Mouse (Mus musculus) cerebellum, adult 2 months (tissue): ENCODE results near the gene Zc3h18. TPM values are rescaled to one million over a fixed set of nuclear protein-coding genes. Genes with fewer than 3 reads are reported as not detected.

Experiments
- DNase-seq, 2 experiments: peaks; one replicate each; pipeline ENCODE4 v3.0.0; 2021
- H3K27ac ChIP-seq: fragments of 200-500 bp; 2 replicates; pipeline ENCODE4 v1.5.1; 2012; ENCODE audit warnings: low read length, control low read depth, inconsistent platforms; ENCODE audit not compliant: insufficient read depth
- H3K27me3 ChIP-seq: fragments of 200-500 bp; 2 replicates; pipeline ENCODE4 v1.6.1; 2012; ENCODE audit warnings: inconsistent platforms, mild to moderate bottlenecking, low read length, moderate library complexity; ENCODE audit not compliant: control insufficient read depth, insufficient read depth
- H3K4me1 ChIP-seq: fragments of 200-500 bp; 2 replicates; pipeline ENCODE4 v1.6.1; 2011; ENCODE audit warnings: low read length; ENCODE audit not compliant: control insufficient read depth, insufficient read depth
- H3K4me3 ChIP-seq: fragments of 200-500 bp; replicated peaks from 2 replicates; pipeline ENCODE3; 2011; ENCODE audit warnings: mild to moderate bottlenecking, low read depth, low read length, control low read depth; ENCODE audit not compliant: insufficient read depth
- CTCF ChIP-seq: fragments of 200-500 bp; IDR thresholded peaks from 2 replicates; pipeline ENCODE4 v1.5.1; 2011; ENCODE audit warnings: low read depth, mild to moderate bottlenecking, control low read depth, low read length, moderate library complexity, borderline replicate concordance; ENCODE audit not compliant: insufficient read depth
- POLR2A ChIP-seq: fragments of 200-500 bp; IDR thresholded peaks from 2 replicates; pipeline ENCODE4 v1.6.1; 2011; ENCODE audit warnings: low read length, control low read depth, borderline replicate concordance; ENCODE audit not compliant: insufficient read depth
- WGBS: fragments of 180-500 bp; shearing (Covaris S2); methylation state at CpG from one replicate; pipeline ENCODE4 v1.1.7; 2018; 5-methylcytosine and 5-hydroxymethylcytosine counted together
- polyA plus RNA-seq: library from polyadenylated mRNA; depleted of rRNA; stranded (reverse); fragments of >200 nt; gene quantifications from 2 replicates; pipeline ENCODE4 v1.2.3, GENCODE M21; 2012; rRNA removed

The Zc3h18 gene
- 39.2 and 40.1 TPM in 2 replicates for polyA plus RNA-seq

DNA sequence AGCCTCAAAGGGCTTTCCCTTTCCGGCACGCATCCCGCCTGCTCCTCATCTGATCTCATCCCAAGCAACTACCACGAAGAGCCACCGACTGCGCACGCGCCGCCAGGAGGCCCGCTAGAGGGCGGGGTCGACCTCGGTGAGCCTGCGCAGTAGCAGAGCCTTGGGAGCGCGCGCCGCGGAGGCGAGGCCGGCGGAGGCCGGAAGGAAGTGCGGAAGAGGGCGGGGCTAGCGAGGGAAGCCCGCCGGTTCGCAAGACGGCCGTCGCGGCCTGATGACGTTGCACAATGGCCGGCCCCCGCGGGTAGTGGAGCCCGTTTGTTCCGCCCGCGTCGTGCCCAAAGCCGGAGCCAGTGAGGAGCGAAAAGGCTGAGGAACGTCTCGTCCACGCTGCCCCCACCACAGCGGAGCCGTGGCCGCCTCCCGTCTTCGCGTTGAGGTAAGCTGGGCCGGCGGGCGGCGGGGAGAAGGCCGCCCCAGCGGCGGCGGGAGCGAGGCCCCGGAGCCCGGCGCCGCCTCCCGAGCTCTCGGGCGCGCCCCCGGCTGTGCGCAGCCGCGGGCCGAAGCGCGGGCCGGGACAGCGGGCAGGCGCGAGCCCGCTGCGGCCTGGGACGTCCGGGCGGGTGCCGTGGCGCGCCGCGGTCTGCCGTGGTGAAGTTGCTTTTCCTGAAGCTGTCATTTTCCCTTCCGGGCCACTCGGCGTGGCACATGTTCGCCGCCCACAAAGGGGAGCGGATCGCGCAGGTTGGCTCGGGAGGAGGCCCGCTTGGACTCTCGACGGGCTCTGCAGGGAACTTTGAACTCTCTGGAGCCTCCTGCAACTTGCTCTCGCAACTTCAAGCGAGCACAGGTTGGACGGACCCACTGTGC, at the start of gene Zc3h18:
Gene Zc3h18 (plus strand): TSS at position 245 of the 867 bp plus-strand sequence.
- Histone ChIP-seq H3K4me3 (peak within 1 kb of the TSS; percentile 78), H3K27ac (peak within 1 kb of the TSS; percentile 72), H3K27me3 (no peaks in the 10 kb centered on the region), H3K4me1 (peaks cover 3% of the 10 kb centered on the region; the same call in 1 of the 2 replicates)
- peak; percentile 99 to 100 for DNase-seq
- under 1% methylated on average over 107 of the region's 107 CpGs for WGBS
- no peak for TF ChIP-seq CTCF
- TF ChIP-seq POLR2A: peak; percentile 93

DNA sequence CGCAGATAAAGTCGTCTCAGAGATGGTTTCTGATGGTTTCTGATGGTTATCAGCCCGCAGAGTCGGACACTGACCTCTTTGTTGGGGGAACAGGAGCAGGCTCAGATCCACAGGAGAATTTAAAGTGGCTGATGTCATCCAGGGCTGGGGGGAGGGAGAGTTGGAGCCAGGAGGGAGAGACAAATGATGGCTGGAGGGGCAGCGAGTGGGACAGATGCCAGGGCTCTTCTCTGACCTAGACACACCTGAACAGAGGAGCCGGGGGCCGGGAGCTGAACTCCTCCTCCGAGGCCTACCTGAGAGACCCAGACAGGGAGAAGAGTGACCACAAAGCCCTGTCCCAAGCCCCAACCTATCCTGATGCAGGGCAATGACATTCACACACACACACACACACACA, 47.3 kb upstream of the Zc3h18 start:
- TF ChIP-seq POLR2A (no peak), CTCF (no peak)
- Histone ChIP-seq H3K27me3 (no peaks in the 10 kb centered on the region), H3K4me1 (peaks cover 9% of the 10 kb centered on the region), H3K27ac (no peak overlapping the region), H3K4me3 (no peak overlapping the region)
- no peak for DNase-seq
- WGBS: 79% methylated on average over 8 of the region's 8 CpGs

DNA sequence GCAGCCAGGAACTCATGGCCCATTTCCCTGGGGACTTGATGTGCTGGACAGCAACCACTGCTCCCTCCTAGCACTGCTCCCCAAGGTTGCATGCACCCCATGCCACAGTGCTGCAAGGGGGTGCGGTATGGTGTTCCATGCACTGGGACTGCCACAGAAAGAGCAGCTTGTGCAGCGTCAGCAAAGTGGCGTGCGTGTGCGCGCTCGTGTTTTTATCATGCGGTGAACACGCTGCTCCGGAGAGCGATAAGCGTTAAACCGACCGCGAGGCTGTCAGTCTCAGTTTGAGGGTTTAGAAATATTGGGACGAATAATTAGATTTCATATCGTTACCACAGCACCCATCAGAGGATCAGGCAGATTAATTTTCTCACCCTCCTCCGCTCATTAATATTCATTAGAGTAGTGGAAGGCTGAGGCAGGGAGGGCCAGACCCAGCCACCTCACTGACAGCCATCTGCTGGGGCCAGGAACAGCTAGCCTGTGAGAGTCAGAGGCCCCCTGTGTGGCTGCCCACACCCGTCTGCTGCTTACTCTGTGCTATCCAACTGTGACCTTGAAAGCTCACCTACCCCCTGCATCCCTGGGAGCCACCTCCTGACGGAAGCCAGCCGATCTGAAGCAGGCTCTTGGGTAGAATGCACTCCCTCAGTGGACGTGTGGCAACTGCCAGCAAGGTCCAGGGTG, 46.7 kb upstream of the Zc3h18 start:
- H3K27me3 ChIP-seq: no peaks in the 10 kb centered on the region
- DNase-seq: no peak
- WGBS: 86% methylated on average over 22 of the region's 22 CpGs
- TF ChIP-seq POLR2A (no peak), CTCF (no peak)
- peaks cover 9% of the 10 kb centered on the region for H3K4me1 ChIP-seq
- no peak overlapping the region for H3K4me3 ChIP-seq
- H3K27ac ChIP-seq: no peak overlapping the region

DNA sequence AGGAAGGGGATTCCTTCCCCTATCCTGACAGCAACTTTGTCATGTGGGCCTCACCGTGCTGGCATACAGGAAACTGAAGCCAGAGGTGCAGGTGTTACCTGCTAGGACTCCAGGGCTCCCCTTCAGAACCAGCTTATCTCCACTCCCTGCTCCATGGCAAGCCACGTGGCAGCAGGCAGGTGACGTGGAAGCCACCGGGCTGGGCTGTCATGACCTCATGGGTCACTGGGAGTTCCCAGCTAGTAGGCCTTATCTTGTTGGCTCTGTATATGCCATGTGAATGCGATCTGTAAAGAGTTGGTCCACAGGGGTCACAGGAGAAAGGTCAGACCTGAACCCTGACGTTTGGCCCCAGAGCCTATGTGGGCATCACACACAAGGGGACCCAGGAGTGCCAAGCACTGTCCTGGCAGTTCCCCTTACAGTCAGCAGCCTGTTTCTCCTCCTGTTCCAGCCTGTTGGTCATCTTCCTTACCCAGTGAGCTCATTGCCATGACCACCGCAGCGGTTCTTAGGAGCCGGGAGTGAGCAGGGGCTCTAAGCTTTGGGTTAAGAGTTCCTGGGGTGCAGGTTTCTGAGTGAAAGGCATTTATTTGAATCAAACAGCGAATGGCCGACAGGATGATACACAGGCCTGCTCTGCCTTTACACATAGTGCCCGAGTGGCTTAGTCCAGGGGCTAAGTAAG, 45.8 kb upstream of the Zc3h18 start:
- peaks cover 9% of the 10 kb centered on the region for H3K4me1 ChIP-seq
- H3K27ac ChIP-seq: no peak overlapping the region
- no peak for DNase-seq
- WGBS: 88% methylated on average over 12 of the region's 12 CpGs
- TF ChIP-seq CTCF (no peak), POLR2A (no peak)
- no peaks in the 10 kb centered on the region for H3K27me3 ChIP-seq
- H3K4me3 ChIP-seq: no peak overlapping the region

DNA sequence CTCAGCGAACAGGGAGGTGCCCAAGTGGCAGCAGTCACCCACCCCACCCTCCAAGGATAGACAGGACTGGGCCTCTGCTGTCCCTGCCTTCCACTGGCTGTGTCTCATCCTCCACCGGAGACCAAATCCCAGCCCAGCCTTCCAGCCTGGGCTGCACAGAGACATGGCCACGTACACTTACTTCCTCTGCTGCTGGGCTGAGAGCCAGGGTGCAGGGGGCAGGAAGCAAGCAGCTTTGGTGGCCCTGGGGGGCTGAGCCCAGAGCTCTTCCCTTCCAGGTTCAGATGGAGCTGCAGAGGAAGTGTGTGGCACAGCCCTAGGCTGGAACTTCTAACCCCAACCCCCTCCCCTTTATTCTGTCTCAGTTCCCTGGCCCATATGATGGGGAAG, 45.3 kb upstream of the Zc3h18 start:
- WGBS: 65% methylated on average over 3 of the region's 3 CpGs
- Histone ChIP-seq H3K27me3 (no peaks in the 10 kb centered on the region), H3K4me1 (peaks cover 9% of the 10 kb centered on the region), H3K4me3 (no peak overlapping the region), H3K27ac (no peak overlapping the region)
- TF ChIP-seq POLR2A: no peak
- no peak for TF ChIP-seq CTCF
- DNase-seq: no peak

DNA sequence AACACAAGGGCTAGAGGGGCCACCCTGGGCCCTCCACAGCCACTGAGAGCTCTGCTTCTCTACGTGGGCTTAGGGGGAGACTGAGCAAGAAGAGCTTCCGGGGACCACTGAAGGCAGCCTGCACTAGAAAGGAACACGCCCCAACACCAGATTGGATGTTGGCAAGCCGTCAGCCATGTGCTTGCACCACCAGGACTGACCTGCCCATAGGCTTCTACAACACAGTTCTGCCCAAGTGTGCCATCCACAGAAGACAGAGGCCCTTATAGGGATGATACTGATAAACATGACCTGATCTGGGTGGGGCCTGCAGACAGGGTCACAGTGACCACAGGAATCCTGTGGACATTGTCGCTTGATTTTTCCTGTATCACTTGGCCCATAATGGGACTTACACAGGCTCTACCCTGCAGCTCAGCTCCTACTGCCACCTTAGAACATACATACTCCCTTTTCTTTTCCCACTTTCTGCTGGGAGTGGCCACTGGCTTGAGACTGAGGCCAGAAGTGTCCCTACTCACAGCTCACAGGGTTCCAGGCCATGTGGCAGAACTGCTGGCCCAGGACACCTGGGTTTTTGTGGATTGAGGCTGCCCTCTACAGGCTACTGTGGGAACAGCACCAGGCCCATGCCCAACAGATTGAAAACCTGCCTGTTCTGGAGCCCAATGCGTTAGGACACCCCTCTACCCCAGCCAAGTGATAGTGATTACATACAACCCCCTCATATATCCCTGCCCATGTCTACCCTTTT, 43.5 kb upstream of the Zc3h18 start:
- TF ChIP-seq POLR2A (no peak), CTCF (peak; percentile 97)
- 50% methylated on average over 6 of the region's 6 CpGs for WGBS
- Histone ChIP-seq H3K4me1 (peaks cover 9% of the 10 kb centered on the region), H3K27me3 (no peaks in the 10 kb centered on the region; the same call in 1 of the 2 replicates), H3K27ac (no peak overlapping the region), H3K4me3 (no peak overlapping the region)
- DNase-seq: peak; percentile 78 to 90

DNA sequence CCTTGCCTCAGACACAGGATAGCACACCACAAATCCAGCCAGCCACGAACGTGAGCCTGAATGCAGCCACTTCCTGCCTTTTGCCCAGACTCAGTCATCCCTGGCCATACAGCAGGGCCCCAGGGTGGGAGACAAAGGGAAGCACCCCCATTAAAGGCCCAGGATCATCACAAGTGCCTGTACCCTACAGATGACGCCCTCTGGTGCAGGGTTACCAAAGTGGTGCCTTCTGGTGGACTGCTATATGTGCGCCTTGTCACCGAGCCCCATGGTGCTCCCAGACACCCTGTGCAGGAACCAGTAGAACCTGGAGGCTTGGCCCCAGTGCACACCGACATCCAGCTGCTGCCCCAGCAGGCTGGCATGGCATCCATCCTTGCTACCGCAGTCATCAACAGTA, 42.9 kb upstream of the Zc3h18 start:
- no peak overlapping the region for H3K27ac ChIP-seq
- no peak overlapping the region for H3K4me3 ChIP-seq
- peaks cover 5% of the 10 kb centered on the region for H3K4me1 ChIP-seq
- no peak for TF ChIP-seq CTCF
- TF ChIP-seq POLR2A: no peak
- 88% methylated on average over 7 of the region's 7 CpGs for WGBS
- DNase-seq: no peak
- no peaks in the 10 kb centered on the region; the same call in 1 of the 2 replicates for H3K27me3 ChIP-seq
